Mouse (Mus musculus) ZHBTc4 (cell line): ENCODE data around the gene Lpar1.

Experiments
- DNase-seq: peaks from one replicate; pipeline ENCODE4 v3.0.0-alpha.2; 2011; ENCODE audit warnings: low read depth, low spot score

Gene Lpar1

GRCm38 (mm10) chr4:58553631-58554358 is at the start of gene Lpar1:
Gene Lpar1, minus strand, starts transcription at chr4:58553898.
- DNase-seq = peak; percentile 86

- no peak for DNase-seq
Observed at GRCm38 (mm10) chr4:58585942-58586341, 32.2 kb upstream of the Lpar1 start.

GRCm38 (mm10) chr4:58581191-58581590 is 27.5 kb upstream of the Lpar1 start:
- no peak for DNase-seq

GRCm38 (mm10) chr4:58580516-58580915 is 26.8 kb upstream of the Lpar1 start:
- DNase-seq = no peak

- peak; percentile 61 for DNase-seq
Observed at GRCm38 (mm10) chr4:58580098-58580497, 26.4 kb upstream of the Lpar1 start.

- no peak for DNase-seq
Observed at GRCm38 (mm10) chr4:58578488-58578887, 24.8 kb upstream of the Lpar1 start.

- no peak for DNase-seq
Observed at GRCm38 (mm10) chr4:58577382-58578048, 23.8 kb upstream of the Lpar1 start.

GRCm38 (mm10) chr4:58575831-58576230 is 22.1 kb upstream of the Lpar1 start:
- DNase-seq = no peak

- no peak for DNase-seq
Observed at GRCm38 (mm10) chr4:58574024-58574423, 20.3 kb upstream of the Lpar1 start.

- DNase-seq = no peak
Observed at GRCm38 (mm10) chr4:58572446-58572845, 18.7 kb upstream of the Lpar1 start.

GRCm38 (mm10) chr4:58571661-58572060 is 18.0 kb upstream of the Lpar1 start:
- DNase-seq = no peak

- peak; percentile 40 for DNase-seq
Observed at GRCm38 (mm10) chr4:58571232-58571631, 17.5 kb upstream of the Lpar1 start.

GRCm38 (mm10) chr4:58568486-58568885 is 14.8 kb upstream of the Lpar1 start:
- no peak for DNase-seq

- no peak for DNase-seq
Observed at GRCm38 (mm10) chr4:58562776-58563175, 9.1 kb upstream of the Lpar1 start.

- peak; percentile 52 for DNase-seq
Observed at GRCm38 (mm10) chr4:58557001-58557400, 3.3 kb upstream of the Lpar1 start.

- DNase-seq = peak; percentile 66
Observed at GRCm38 (mm10) chr4:58554359-58554838, 701 bp upstream of the Lpar1 start.

GRCm38 (mm10) chr4:58552731-58553630 is 717 bp downstream of the Lpar1 start:
- DNase-seq = peak; percentile 94

- no peak for DNase-seq
Observed at GRCm38 (mm10) chr4:58552229-58552628, 1.5 kb downstream of the Lpar1 start.

GRCm38 (mm10) chr4:58551820-58552219 is 1.9 kb downstream of the Lpar1 start:
- peak; percentile 90 for DNase-seq

- DNase-seq = peak; percentile 14
Observed at GRCm38 (mm10) chr4:58547725-58548124, 6.0 kb downstream of the Lpar1 start.

GRCm38 (mm10) chr4:58547273-58547565 is 6.5 kb downstream of the Lpar1 start:
- no peak for DNase-seq
